Mouse (Mus musculus): ENCODE measurements around the gene Pdzrn3. TPM values are rescaled to one million over a fixed set of nuclear protein-coding genes. Genes with fewer than 3 reads are reported as not detected.

Pdzrn3 gene
- polyA plus RNA-seq, 2 experiments: 0.36 to 0.92 TPM

GRCm38 (mm10) chr6:101411701-101412100 is 34.0 kb upstream of the Pdzrn3 start:
- H3K36me3 ChIP-seq (replicated peaks; ENCODE audit: control insufficient read depth, insufficient read depth, low read depth): no peaks in the 10 kb centered on the region
- no peaks in the 10 kb centered on the region for H3K4me1 ChIP-seq (replicated peaks; ENCODE audit: control insufficient read depth in 2 of 2, insufficient read depth in 2 of 2, low read length in 1 of 2)
- no peak overlapping the region for H3K4me2 ChIP-seq (ENCODE audit: low read depth)
- TF ChIP-seq EP300 (IDR thresholded peaks at IDR 0.05; ENCODE audit: low read depth): no peak
- no peak for TF ChIP-seq CTCF (IDR thresholded peaks at IDR 0.05; ENCODE audit: low read depth)
- no peaks in the 10 kb centered on the region for H3K9me3 ChIP-seq (ENCODE audit: control insufficient read depth, low read length)
- ATAC-seq (ENCODE audit: insufficient read depth) (no peak), DNase-seq (ENCODE audit: low read depth in 3 of 3, low spot score in 3 of 3) (no peak)
- H3K27me3 ChIP-seq (ENCODE audit: control insufficient read depth, insufficient read depth, low read length): no peaks in the 10 kb centered on the region
- 43% methylated on average over 1 of the region's 1 CpGs for WGBS (ENCODE audit: insufficient replicate concordance)
- H3K9ac ChIP-seq (replicated peaks): no peak overlapping the region
- no peak overlapping the region for H3K4me3 ChIP-seq (ENCODE audit: insufficient read depth in 1 of 2, low read depth in 2 of 2, low read length in 2 of 2)
- H3K27ac ChIP-seq: no peak overlapping the region

GRCm38 (mm10) chr6:101411064-101411463 is 33.4 kb upstream of the Pdzrn3 start:
- WGBS (ENCODE audit: insufficient replicate concordance): 18% methylated on average over 2 of the region's 2 CpGs
- Histone ChIP-seq H3K4me1 (replicated peaks; ENCODE audit: control insufficient read depth in 2 of 2, insufficient read depth in 2 of 2, low read length in 1 of 2) (no peaks in the 10 kb centered on the region), H3K9ac (replicated peaks) (no peak overlapping the region), H3K36me3 (replicated peaks; ENCODE audit: control insufficient read depth, insufficient read depth, low read depth) (no peaks in the 10 kb centered on the region), H3K4me3 (ENCODE audit: insufficient read depth in 1 of 2, low read depth in 2 of 2, low read length in 2 of 2) (no peak overlapping the region), H3K9me3 (ENCODE audit: control insufficient read depth, low read length) (no peaks in the 10 kb centered on the region), H3K4me2 (ENCODE audit: low read depth) (no peak overlapping the region), H3K27ac (no peak overlapping the region), H3K27me3 (ENCODE audit: control insufficient read depth, insufficient read depth, low read length) (no peaks in the 10 kb centered on the region)
- no peak for ATAC-seq (ENCODE audit: insufficient read depth)
- no peak for DNase-seq (ENCODE audit: low read depth in 3 of 3, low spot score in 3 of 3)
- TF ChIP-seq EP300 (IDR thresholded peaks at IDR 0.05; ENCODE audit: low read depth) (no peak), CTCF (IDR thresholded peaks at IDR 0.05; ENCODE audit: low read depth) (no peak)

GRCm38 (mm10) chr6:101396711-101397110 is 19.0 kb upstream of the Pdzrn3 start:
- no peak overlapping the region for H3K4me3 ChIP-seq (ENCODE audit: insufficient read depth in 1 of 2, low read depth in 2 of 2, low read length in 2 of 2)
- no peak for DNase-seq (ENCODE audit: low read depth in 3 of 3, low spot score in 3 of 3)
- WGBS (ENCODE audit: insufficient replicate concordance): 33% methylated on average over 4 of the region's 4 CpGs
- 0 out of 4 replicates have a peak, but pooled peaks cover 0 to 2% of the 10 kb centered on the region in 2 experiments for H3K4me1 ChIP-seq (replicated peaks; ENCODE audit: control insufficient read depth in 2 of 2, insufficient read depth in 2 of 2, low read length in 1 of 2)
- H3K4me2 ChIP-seq (ENCODE audit: low read depth): no peak overlapping the region
- no peak overlapping the region for H3K27ac ChIP-seq
- no peaks in the 10 kb centered on the region for H3K36me3 ChIP-seq (replicated peaks; ENCODE audit: control insufficient read depth, insufficient read depth, low read depth)
- TF ChIP-seq CTCF (IDR thresholded peaks at IDR 0.05; ENCODE audit: low read depth) (no peak), EP300 (IDR thresholded peaks at IDR 0.05; ENCODE audit: low read depth) (no peak)
- ATAC-seq (ENCODE audit: insufficient read depth): no peak
- H3K27me3 ChIP-seq (ENCODE audit: control insufficient read depth, insufficient read depth, low read length): no peaks in the 10 kb centered on the region
- no peak overlapping the region for H3K9ac ChIP-seq (replicated peaks)
- no peaks in the 10 kb centered on the region for H3K9me3 ChIP-seq (ENCODE audit: control insufficient read depth, low read length)

DNA sequence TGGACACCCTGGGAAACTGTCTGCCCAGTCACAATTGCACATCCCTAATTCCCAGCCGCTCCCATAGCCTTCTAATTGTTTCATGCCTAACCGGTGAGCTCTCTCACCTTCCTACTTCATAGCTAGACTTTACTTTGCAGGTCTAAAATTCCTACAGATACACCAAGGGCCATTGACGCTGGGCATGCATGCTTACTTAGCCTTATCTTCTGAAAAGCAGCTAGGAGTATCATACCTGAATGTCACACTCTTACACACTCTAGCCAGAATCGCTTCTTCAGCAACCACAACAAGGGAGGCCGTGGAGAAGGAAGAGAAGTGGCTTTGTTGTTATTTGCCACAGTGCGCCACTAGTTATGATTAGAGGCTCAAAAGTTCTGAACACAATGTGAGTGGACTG is 18.2 kb upstream of the Pdzrn3 start:
- no peaks in the 10 kb centered on the region for H3K9me3 ChIP-seq (ENCODE audit: control insufficient read depth, low read length)
- no peak overlapping the region for H3K4me2 ChIP-seq (ENCODE audit: low read depth)
- H3K4me1 ChIP-seq (replicated peaks; ENCODE audit: control insufficient read depth in 2 of 2, insufficient read depth in 2 of 2, low read length in 1 of 2): 0 out of 4 replicates have a peak, but pooled peaks cover 0 to 2% of the 10 kb centered on the region in 2 experiments
- H3K27ac ChIP-seq: no peak overlapping the region
- no peak overlapping the region for H3K9ac ChIP-seq (replicated peaks)
- H3K27me3 ChIP-seq (ENCODE audit: control insufficient read depth, insufficient read depth, low read length): no peaks in the 10 kb centered on the region
- TF ChIP-seq CTCF (IDR thresholded peaks at IDR 0.05; ENCODE audit: low read depth) (no peak), EP300 (IDR thresholded peaks at IDR 0.05; ENCODE audit: low read depth) (no peak)
- H3K36me3 ChIP-seq (replicated peaks; ENCODE audit: control insufficient read depth, insufficient read depth, low read depth): no peaks in the 10 kb centered on the region
- 67% methylated on average over 6 of the region's 6 CpGs for WGBS (ENCODE audit: insufficient replicate concordance)
- DNase-seq (ENCODE audit: low read depth in 3 of 3, low spot score in 3 of 3) (no peak), ATAC-seq (ENCODE audit: insufficient read depth) (no peak)
- H3K4me3 ChIP-seq (ENCODE audit: insufficient read depth in 1 of 2, low read depth in 2 of 2, low read length in 2 of 2): no peak overlapping the region

DNA sequence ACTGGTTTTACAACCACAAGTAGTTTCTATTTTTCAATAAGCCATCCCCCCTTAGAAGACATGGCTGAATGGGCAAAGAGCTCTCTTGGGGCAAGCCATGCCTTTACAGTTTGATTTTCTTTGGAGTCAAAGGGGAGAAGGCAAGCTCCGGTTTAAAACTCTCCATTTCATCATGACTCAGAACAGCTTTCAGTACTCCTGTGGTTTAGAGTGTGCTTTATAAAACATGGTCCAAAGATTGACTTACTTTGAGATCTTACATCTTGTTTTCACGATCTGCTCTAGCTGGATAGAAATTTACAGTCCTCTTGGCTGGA is 15.1 kb upstream of the Pdzrn3 start:
- DNase-seq (ENCODE audit: low read depth in 3 of 3, low spot score in 3 of 3): no peak
- no peak overlapping the region for H3K9ac ChIP-seq (replicated peaks)
- ATAC-seq (ENCODE audit: insufficient read depth): no peak
- H3K36me3 ChIP-seq (replicated peaks; ENCODE audit: control insufficient read depth, insufficient read depth, low read depth): no peaks in the 10 kb centered on the region
- no peak for TF ChIP-seq CTCF (IDR thresholded peaks at IDR 0.05; ENCODE audit: low read depth)
- TF ChIP-seq EP300 (IDR thresholded peaks at IDR 0.05; ENCODE audit: low read depth): no peak
- no peaks in the 10 kb centered on the region for H3K27me3 ChIP-seq (ENCODE audit: control insufficient read depth, insufficient read depth, low read length)
- 52% methylated on average over 2 of the region's 2 CpGs for WGBS (ENCODE audit: insufficient replicate concordance)
- no peak overlapping the region for H3K4me3 ChIP-seq (ENCODE audit: insufficient read depth in 1 of 2, low read depth in 2 of 2, low read length in 2 of 2)
- no peaks in the 10 kb centered on the region for H3K9me3 ChIP-seq (ENCODE audit: control insufficient read depth, low read length)
- H3K4me1 ChIP-seq (replicated peaks; ENCODE audit: control insufficient read depth in 2 of 2, insufficient read depth in 2 of 2, low read length in 1 of 2): 0 out of 4 replicates have a peak, but pooled peaks cover 0 to 2% of the 10 kb centered on the region in 2 experiments
- no peak overlapping the region for H3K27ac ChIP-seq
- no peak overlapping the region for H3K4me2 ChIP-seq (ENCODE audit: low read depth)

Data from liver, embryonic 14.5 days (tissue).